In genomic region chr14:118436791-118437155, GRCm38 (mm10) we compare ENCODE assay signal across 9 mouse cellular contexts.
DNase-seq lines count a peak whose midpoint lies in the region; ATAC-seq and TF ChIP-seq lines count a peak whose summit lies in the region.
"Had no signal": no experiment of that assay in that cellular context is flagged by ENCODE, and none has a peak within 500 bp of the region (broad histone marks: within the 10 kb centered on the region; RNA-seq: fewer than 3 reads in every experiment).

No protein-coding gene starts in this region.

- H3K9ac ChIP-seq in heart, postnatal 0 days (replicated peaks; ENCODE audit: low read depth, low read length) = no peak overlapping the region
- H3K9ac ChIP-seq in midbrain, embryonic 12.5 days (replicated peaks) = peak overlapping the region; percentile 69

- H3K27me3 ChIP-seq in heart, postnatal 0 days (ENCODE audit: control insufficient read depth, insufficient read depth, low read length) = peaks cover 73% of the 10 kb centered on the region
- H3K27me3 ChIP-seq in midbrain, embryonic 12.5 days = peaks cover 68% of the 10 kb centered on the region

- peak; percentile 21 for DNase-seq in adrenal gland, adult 2 months
- no peak for DNase-seq in adrenal gland, adult 8-10 months
- peak; percentile 23 for DNase-seq in urinary bladder, adult 2 months (ENCODE audit: low spot score)
- no peak for DNase-seq in urinary bladder, postnatal 25 days (ENCODE audit: low spot score)
- no peak for DNase-seq in heart, postnatal 0 days (ENCODE audit: low spot score)
- peak; percentile 50 to 65 for DNase-seq in kidney, postnatal 4 days
- DNase-seq in spleen, adult 12 weeks (ENCODE audit: low spot score) = no peak

- TF ChIP-seq EP300 in heart, postnatal 0 days (IDR thresholded peaks at IDR 0.05; ENCODE audit: low read depth) = no peak

- WGBS in heart, postnatal 0 days = under 1% methylated on average over 31 of the region's 31 CpGs
- under 1% methylated on average over 31 of the region's 31 CpGs for WGBS in midbrain, embryonic 12.5 days

- peaks cover 13% of the 10 kb centered on the region; the same call in 1 of the 2 replicates for H3K4me1 ChIP-seq in heart, postnatal 0 days (ENCODE audit: control insufficient read depth, insufficient read depth)
- H3K4me1 ChIP-seq in midbrain, embryonic 12.5 days = peaks cover 32% of the 10 kb centered on the region; the same call in 1 of the 2 replicates

- peak overlapping the region; percentile 53 for H3K4me3 ChIP-seq in heart, postnatal 0 days (ENCODE audit: low read depth, low read length)
- H3K4me3 ChIP-seq in midbrain, embryonic 12.5 days = peak overlapping the region; percentile 53
- H3K4me3 ChIP-seq: erythroblast, embryonic 14.5 days had no signal

- no peak for TF ChIP-seq CTCF in heart, postnatal 0 days (IDR thresholded peaks at IDR 0.05; ENCODE audit: low read depth)

- H3K9me3 ChIP-seq in heart, postnatal 0 days (replicated peaks; ENCODE audit: control insufficient read depth, low read length) = no peaks in the 10 kb centered on the region
- H3K9me3 ChIP-seq in midbrain, embryonic 12.5 days = no peaks in the 10 kb centered on the region

- ATAC-seq in heart, postnatal 0 days (ENCODE audit: insufficient read depth, low read depth) = peak; percentile 33; the same call in 1 of the 2 replicates
- ATAC-seq in midbrain, embryonic 12.5 days (ENCODE audit: low FRiP score, low read depth) = peak; percentile 88

- H3K36me3 ChIP-seq in heart, postnatal 0 days (replicated peaks; ENCODE audit: control insufficient read depth, insufficient read depth, low read length) = no peaks in the 10 kb centered on the region
- H3K36me3 ChIP-seq in midbrain, embryonic 12.5 days = no peaks in the 10 kb centered on the region

- peak overlapping the region; percentile 69 for H3K4me2 ChIP-seq in heart, postnatal 0 days (ENCODE audit: low read depth, low read length)
- H3K4me2 ChIP-seq in midbrain, embryonic 12.5 days (replicated peaks) = peak overlapping the region; percentile 92

- no peak overlapping the region for H3K27ac ChIP-seq in heart, postnatal 0 days (ENCODE audit: low read depth)
- H3K27ac ChIP-seq in midbrain, embryonic 12.5 days (replicated peaks) = peak overlapping the region; percentile 88

Comparison
In these comparisons a context has a peak if more than half of its experiments do, and no peak if none do; other contexts are left out.
1. DNase-seq: peak in adrenal gland, adult 2 months (single experiment), urinary bladder, adult 2 months (single experiment) and kidney, postnatal 4 days (2 of 2); none in adrenal gland, adult 8-10 months (single experiment), urinary bladder, postnatal 25 days (single experiment), heart, postnatal 0 days (single experiment) and spleen, adult 12 weeks (single experiment).